Mouse (Mus musculus) mesoderm, embryonic 11.5 days (tissue): ENCODE measurements around the gene Spg21.

ENCODE experiments used
- DNase-seq: peaks from one replicate; pipeline ENCODE4 v3.0.0-alpha.2; 2012; ENCODE audit warnings: low read depth, low spot score

Spg21 gene

GRCm38 (mm10) chr9:65460732-65461442 lies at the start of gene Spg21:
Gene Spg21, plus strand, starts transcription at chr9:65460947.
- DNase-seq: peak; percentile 96

- DNase-seq: no peak
These were observed 49.4 kb upstream of the Spg21 start for GRCm38 (mm10) chr9:65411326-65411725.

GRCm38 (mm10) chr9:65417738-65418137 lies 43.0 kb upstream of the Spg21 start:
- DNase-seq: no peak

- DNase-seq: no peak
These were observed 41.1 kb upstream of the Spg21 start for GRCm38 (mm10) chr9:65419633-65420032.

GRCm38 (mm10) chr9:65422760-65423501 lies 37.8 kb upstream of the Spg21 start, which contains the start of gene Slc51b:
Gene Slc51b, minus strand, starts transcription at chr9:65422955.
- DNase-seq: no peak

- DNase-seq: no peak
These were observed 36.4 kb upstream of the Spg21 start for GRCm38 (mm10) chr9:65424393-65424792.

GRCm38 (mm10) chr9:65427511-65427910 lies 33.2 kb upstream of the Spg21 start:
- DNase-seq: no peak

- DNase-seq: no peak
These were observed 32.7 kb upstream of the Spg21 start for GRCm38 (mm10) chr9:65428003-65428402.

GRCm38 (mm10) chr9:65430401-65430800 lies 30.3 kb upstream of the Spg21 start:
- DNase-seq: no peak

GRCm38 (mm10) chr9:65430921-65431320 lies 29.8 kb upstream of the Spg21 start:
- DNase-seq: no peak

- DNase-seq: peak; percentile 82
These were observed 28.5 kb upstream of the Spg21 start for GRCm38 (mm10) chr9:65432236-65432635.

GRCm38 (mm10) chr9:65434140-65434539 lies 26.6 kb upstream of the Spg21 start:
- DNase-seq: peak; percentile 56

GRCm38 (mm10) chr9:65435211-65435610 lies 25.5 kb upstream of the Spg21 start:
- no peak for DNase-seq

- DNase-seq: peak; percentile 96
These were observed 25.0 kb upstream of the Spg21 start, which contains the start of gene Mtfmt for GRCm38 (mm10) chr9:65435671-65436301. Gene Mtfmt, plus strand, starts transcription at chr9:65435782.

GRCm38 (mm10) chr9:65444692-65445091 lies 16.1 kb upstream of the Spg21 start:
- no peak for DNase-seq

- DNase-seq: no peak
These were observed 12.8 kb upstream of the Spg21 start for GRCm38 (mm10) chr9:65447951-65448350.

GRCm38 (mm10) chr9:65458975-65459374 lies 1.8 kb upstream of the Spg21 start:
- no peak for DNase-seq

GRCm38 (mm10) chr9:65460198-65460597 lies 549 bp upstream of the Spg21 start:
- no peak for DNase-seq

- DNase-seq: no peak
These were observed 1.8 kb downstream of the Spg21 start for GRCm38 (mm10) chr9:65462544-65462943.

GRCm38 (mm10) chr9:65464161-65464560 lies 3.4 kb downstream of the Spg21 start:
- no peak for DNase-seq

GRCm38 (mm10) chr9:65465241-65465640 lies 4.5 kb downstream of the Spg21 start:
- DNase-seq: no peak

GRCm38 (mm10) chr9:65467686-65468085 lies 6.9 kb downstream of the Spg21 start:
- DNase-seq: peak; percentile 33
